Mouse (Mus musculus) CD8-positive naive resting alpha-beta T cell, adult 2 months (primary cell): Measurements from ENCODE around the gene Cdca8.
"Not testable (repeated sequence)": the region's sequence is repeated elsewhere in the genome, so short reads cannot be mapped to it uniquely, and the experiment has no call there.

ENCODE experiments used
- DNase-seq, 2 experiments: peaks; one replicate each; pipeline ENCODE4 v3.0.0; 2022; ENCODE audit warnings: low read depth in 2 of 2, low spot score in 2 of 2

Cdca8 gene

DNA sequence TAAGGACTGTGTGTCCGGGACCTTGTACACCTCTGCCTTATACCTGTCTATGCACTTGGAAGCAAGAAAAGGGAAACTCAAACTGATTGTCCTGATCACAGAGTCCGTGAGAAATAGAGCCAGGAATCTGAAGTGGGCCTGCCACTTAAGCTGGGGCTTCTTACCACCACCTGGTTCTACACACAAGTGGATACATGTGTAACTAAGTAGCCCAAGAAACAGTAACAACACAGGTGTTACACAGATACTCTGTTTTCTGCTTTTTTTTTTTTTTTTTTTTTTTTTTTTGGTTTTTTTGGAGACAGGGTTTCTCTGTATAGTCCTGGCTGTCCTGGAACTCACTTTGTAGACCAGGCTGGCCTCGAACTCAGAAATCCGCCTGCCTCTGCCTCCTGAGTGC is at the start of gene Cdca8:
Cdca8 (minus strand) TSS at position 101 of the 400 bp plus-strand sequence.
- not testable (repeated sequence) for DNase-seq

DNA sequence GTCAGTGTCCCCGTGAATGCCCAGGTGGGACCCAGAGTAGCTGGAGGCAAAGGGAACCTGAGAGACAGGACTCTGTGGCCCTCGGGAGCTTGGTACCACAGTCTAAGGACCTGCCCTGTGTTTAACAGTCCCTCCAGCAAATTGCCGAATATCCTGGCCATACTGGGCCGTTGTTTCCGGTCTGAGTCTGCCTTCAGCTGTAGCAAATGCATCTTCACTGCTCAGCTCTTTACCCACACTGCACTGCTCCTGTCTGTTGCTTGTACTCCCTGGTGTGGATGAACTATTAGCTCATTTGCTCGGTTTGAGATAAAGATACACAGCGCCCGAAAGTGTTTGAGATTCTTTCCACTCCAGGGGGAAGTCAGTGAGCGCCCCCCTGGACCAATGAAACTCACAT is 49.3 kb upstream of the Cdca8 start:
- DNase-seq, result no peak

DNA sequence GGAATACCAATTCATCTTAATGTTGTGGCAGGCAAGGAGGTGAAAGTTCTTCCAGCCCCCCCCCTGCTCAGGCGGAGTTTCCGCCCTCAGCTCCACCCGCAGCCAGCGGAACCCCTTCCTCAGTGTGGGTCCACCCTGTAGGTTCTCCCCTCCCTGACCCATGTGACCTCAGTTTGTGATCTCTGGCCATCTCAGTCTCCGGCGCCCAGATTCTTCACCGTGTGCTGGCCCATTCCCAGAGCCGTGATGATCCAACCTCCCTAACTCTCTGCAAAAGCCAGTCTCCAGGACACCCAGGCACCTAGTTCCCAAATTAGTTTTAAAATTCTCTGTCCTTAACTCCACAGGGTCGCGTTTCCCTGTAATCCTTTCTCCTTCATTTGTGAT is 48.6 kb upstream of the Cdca8 start:
- DNase-seq, result no peak

DNA sequence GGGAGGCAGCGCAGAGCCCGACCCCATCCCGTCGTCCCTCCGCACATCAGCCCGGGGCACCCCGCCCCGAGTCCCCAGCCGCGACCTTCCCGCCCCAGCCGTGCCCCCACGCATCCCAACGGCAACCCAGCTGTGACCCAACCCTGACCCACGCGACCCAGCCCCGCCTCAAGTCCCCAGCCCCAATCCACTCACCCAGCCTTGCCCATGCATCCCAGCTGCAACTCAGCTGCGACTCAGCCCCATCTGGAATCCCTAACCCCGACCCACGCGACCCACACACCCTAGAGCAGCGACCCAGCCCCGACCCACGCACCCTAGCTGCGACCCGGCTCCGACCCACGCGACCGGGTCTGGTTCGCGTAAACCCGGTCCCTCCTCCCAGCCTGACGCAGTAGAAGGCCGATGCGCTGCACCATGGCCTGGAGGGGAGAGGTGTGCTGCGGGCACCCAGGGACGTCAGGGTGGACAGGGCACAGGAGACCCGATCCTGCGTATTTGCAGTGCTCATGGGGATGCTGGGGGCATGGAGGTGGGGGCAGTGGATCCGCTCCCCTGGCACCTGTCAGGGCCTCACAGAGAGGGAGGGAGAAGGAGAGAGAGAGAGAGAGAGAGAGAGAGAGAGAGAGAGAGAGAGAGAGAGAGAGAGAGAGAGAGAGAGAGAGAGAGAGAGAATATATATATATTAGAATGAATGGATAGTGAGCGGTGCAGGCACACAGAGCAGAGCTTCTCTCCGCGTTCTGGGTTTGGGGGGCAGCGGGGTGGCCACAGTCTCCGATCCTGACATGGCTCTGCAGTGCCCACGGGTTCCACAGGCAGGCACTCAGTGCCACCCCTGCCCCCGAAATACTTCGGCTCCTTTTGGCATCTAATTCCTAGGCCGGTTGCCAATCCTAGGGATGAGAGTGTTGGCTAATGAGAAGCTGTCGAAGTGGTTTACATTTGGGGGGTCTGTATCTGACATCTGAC is 47.9 kb upstream of the Cdca8 start:
- no peak for DNase-seq

GRCm38 (mm10) chr4:124985671-124986602 is 46.8 kb upstream of the Cdca8 start, which contains the start of gene Rspo1:
TSS of gene Rspo1 (plus strand) at chr4:124986430.
- DNase-seq, result no peak

DNA sequence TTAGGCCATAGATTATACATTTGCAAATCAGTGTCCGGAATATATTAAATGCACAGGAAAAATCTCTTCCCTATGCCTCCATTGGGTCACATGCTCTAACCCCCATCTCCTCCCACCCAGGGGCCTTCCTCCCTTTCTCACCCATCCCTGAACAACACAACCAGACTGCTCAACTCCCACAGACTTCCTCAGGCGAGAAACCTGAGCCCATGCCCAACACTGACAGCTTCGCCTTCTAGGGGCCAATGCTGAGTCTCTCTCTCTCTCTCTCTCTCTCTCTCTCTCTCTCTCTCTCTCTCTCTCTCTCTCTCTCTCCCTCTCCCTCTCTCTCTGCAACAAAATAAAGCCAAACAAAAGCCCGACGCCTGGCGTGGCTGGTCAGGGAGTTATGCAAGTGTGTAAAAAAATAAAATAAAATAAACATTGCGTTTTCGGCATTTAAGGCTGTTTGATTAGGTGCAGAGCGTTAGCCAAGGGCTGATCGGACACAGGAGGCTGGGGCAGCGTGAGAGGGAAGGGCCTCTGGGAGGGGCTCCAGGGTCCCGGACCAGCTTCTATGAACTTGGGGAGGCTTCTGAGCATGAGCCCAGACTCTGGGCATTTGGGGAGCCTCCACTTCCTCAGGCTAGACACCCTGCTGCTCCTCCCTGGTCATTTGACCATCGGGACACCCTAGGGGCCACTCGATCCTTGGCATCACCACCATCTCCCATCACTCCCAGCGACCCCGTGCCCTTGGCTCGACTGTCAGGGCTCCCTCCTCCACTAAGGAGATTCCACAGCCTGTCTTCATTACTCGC is 46.0 kb upstream of the Cdca8 start:
- DNase-seq, result no peak

GRCm38 (mm10) chr4:124983893-124984526 is 44.9 kb upstream of the Cdca8 start:
- no peak for DNase-seq

- no peak for DNase-seq
These were observed 39.1 kb upstream of the Cdca8 start for GRCm38 (mm10) chr4:124978201-124978600.

- DNase-seq, result no peak
These were observed 34.2 kb upstream of the Cdca8 start for GRCm38 (mm10) chr4:124973296-124973695.

DNA sequence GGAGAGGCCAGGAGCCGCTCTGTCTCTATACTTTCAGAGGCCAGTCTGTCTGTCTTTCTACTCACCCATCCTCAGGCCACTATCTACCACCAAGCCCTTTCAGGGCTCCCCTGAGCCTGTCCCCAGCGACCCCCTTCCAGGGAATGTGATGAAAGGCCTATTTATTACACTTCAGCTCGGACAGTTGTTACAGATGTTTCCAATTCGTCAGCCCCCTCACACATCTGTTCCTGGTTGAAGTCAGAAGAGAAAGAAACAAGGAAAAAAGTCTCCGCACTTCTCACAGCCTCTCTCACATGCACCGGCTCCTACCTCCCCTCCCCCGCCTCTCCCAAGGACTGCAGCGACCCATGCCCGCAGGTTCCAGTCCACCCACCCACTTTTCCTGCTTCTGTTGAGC is 33.2 kb upstream of the Cdca8 start:
- DNase-seq, result no peak

DNA sequence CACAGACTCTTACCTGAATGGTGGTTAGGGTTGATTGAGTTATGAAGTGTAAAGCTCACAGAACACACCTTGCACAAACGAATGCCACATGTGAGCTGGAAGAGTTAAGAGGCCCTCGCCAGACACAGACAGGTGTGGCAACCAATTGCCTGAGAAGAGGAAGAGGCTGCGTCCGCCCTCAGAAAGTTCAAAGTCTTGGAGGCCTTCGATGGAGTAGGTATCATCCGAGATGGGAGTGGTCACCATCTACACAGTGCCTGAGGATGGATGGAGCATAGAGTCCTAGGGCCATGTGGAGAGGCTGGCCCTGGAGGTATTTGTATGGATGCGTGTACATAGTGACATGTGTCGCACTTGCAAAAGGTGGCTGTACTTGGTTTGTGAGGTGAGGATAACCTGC is 32.0 kb upstream of the Cdca8 start:
- DNase-seq, result no peak

DNA sequence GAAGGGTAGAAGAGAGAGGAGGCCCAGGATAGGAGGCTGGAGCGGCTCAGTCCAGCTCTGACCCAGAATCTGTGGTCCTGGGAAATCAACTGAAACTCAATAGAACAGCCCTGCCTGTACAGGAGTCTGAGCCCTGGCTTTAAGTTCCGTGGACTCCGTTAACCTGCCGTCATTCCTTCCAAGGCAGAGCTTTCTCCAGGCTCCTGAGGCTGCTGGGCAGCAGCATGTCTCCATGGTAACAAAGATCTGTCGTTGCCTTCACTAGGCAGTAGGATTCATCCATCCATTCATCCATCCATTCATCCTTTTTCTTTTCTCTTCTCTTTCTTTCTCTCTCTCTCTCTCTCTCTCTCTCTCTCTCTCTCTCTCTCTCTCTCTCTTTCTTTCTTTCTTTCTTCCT is 31.6 kb upstream of the Cdca8 start:
- no peak for DNase-seq

GRCm38 (mm10) chr4:124970194-124970593 is 31.1 kb upstream of the Cdca8 start:
- DNase-seq, result no peak

GRCm38 (mm10) chr4:124969219-124969848 is 30.2 kb upstream of the Cdca8 start:
- DNase-seq, result no peak

- no peak for DNase-seq
These were observed 29.6 kb upstream of the Cdca8 start for GRCm38 (mm10) chr4:124968711-124969110.

- DNase-seq, result no peak
These were observed 25.9 kb upstream of the Cdca8 start for GRCm38 (mm10) chr4:124964912-124965599.

DNA sequence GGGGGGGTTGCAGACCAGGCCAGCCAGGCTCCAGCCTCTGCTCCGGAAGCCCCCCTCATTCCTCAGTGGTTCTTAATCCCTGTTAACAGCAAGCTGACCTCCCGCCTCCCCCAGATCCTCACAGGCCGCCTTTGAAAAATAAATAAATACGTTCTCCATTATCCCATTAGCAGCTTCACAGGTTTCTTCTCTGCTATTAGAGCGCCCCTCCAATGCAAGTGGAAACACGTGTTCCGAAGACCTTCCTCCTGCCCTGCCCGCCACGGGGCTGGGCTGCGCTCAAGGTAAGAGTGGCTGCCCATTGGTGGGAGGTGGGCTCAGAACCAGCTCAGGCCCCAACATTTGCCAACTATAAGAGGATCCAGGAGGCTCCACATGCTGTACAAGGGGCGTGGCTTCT is 23.5 kb upstream of the Cdca8 start:
- DNase-seq, result no peak

GRCm38 (mm10) chr4:124960940-124961339 is 21.8 kb upstream of the Cdca8 start:
- DNase-seq, result no peak

DNA sequence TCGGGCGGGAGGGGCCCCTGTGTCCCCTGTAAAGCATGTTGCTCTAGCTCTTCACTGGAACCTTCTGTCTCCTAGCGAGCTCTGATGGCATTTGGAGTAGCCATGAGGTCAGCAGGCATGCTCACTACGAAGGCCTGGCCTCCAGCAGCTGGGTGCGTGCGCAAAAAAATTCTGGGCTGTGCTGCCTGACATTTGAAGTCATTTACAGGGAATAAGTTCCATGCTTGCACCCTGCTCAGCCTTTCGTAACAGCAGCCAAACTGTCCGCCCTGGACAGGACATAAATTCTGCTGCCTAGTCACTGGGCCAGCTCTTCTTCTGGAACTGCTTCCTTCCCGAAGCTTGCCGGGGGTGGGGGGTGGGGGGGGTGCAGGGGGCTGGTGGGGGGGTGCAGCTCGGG is 20.0 kb upstream of the Cdca8 start:
- DNase-seq, result no peak
